Mouse (Mus musculus) megakaryocyte, adult 5-6 weeks (primary cell): ENCODE measurements around the gene Parvg. TPM values are rescaled to one million over a fixed set of nuclear protein-coding genes. Genes with fewer than 3 reads are reported as not detected.
"Not testable (repeated sequence)": the region's sequence is repeated elsewhere in the genome, so short reads cannot be mapped to it uniquely, and the experiment has no call there.

Source experiments
- ATAC-seq: 2 replicates; pipeline ENCODE4 v1.8.0; 2016; ENCODE audit warnings: mild to moderate bottlenecking, inconsistent platforms; ENCODE audit not compliant: poor library complexity, severe bottlenecking
- total RNA-seq, 2 experiments: library from RNA; stranded (forward) in 1 of 2; stranded (reverse) in 1 of 2; fragments of 153-499, 151-499 nt in 1 of 2; fragments of 221-1000, 200-1000 nt in 1 of 2; gene quantifications; 2 replicates each; pipeline versions ENCODE4 v1.2.3 to v1.2.4; 2015 to 2017

Gene Parvg
- total RNA-seq (2015), result 54.9 and 59.6 TPM in 2 replicates
- total RNA-seq (2017), result 147 and 225 TPM in 2 replicates

DNA sequence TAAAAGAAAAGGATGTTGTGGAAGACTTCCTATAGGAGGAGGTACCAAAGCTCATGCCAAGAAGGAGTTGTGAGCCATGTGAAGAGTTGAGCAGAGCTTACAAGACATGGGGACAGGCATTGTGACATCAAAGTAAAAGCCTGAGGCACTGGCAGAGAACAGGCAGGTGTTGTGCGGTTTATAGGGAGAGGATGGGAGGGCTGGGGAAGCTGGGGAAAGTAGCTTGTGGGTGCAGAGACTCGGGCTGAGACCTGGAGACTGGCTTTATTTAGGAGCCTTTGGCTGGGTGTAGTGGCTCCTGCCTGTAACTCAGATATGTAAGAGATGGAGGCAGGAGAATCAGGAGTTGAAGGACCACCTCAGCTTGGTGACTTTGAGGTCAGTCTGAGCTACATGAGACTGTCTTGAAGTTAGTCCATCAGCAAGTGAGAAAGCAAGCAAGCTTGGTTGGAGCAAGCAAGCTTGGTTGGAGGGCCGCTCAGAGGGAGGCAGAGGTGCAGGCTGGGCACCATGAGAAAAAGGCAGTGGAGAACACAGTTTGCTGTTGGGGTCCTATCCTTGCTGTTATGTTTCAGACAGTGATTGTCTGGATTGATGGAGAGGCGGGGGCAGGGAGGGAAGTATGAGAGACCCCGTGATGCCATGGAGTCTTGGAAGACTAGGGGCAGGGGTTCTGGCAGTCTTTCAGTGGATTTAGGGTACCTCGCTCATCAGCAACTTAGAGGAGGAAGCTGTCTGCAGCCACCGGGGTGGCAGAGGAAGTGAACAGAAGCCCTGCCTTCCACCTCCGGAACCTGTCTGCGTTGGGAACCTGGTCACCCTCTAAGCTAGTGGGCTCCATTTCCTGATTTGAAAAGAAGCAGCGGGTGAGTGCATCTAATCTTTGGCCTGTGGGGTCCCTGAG is at the start of gene Parvg:
Gene Parvg (plus strand): TSS at position 61 of the 904 bp plus-strand sequence.
- ATAC-seq, result peak; percentile 68

DNA sequence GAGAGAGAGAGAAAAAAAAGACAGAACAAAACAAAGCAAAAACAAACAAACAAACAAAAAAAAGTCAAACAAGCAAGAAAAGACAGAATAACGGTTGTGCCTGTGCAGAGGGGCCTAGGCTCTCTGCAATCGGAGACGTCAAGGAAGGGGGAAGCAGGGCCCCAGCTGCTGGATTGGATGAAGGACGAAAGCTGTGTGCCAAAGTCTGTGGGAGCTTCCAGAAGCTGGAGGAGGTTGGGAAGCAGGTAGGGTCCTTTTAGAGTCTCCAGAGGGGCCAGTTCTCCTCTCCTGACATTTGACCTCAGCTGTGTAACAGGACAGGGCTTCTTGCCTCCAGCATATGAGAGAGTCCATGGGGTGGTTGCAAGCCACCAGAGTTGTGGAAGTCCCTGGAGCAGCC is 47.8 kb upstream of the Parvg start:
- ATAC-seq, result no peak

DNA sequence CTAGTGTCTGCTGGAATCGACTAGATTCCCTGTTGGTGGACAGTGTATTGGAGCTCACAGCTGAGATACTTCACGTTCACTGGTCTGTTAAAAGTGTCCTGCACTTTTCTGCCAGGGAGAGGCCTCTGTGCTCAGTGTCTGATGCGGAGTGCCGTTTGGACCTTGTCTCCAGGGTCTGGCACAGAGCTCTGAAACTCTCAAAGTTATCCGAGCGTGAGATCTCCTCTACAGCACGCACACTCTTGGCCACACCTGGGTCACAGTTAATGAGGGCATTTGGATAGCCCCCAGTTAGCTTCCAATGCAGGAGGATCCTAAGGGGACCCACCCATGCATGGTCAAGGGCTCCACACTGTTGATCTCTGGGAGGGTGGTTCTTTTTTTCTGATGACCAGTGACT is 45.7 kb upstream of the Parvg start:
- no peak for ATAC-seq

DNA sequence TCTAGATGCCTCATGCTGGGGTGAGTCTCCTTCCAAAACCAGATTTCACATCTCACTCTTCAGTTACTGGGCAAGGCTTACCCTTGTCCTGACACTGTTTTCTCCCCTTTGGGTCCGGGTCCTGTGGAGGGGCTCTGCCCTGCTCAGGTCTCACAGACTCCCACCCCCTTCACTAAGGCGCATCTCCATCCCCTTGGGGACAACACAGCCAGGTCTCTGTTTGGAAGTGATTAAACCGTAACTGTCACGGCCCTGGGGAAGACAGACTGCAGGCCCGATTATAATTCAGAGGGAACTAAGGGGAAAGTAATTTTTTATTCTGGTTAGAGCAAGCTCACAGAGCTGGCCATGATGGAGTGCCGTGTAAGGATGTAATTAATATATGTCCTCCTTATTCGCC is 45.2 kb upstream of the Parvg start:
- ATAC-seq, result no peak

DNA sequence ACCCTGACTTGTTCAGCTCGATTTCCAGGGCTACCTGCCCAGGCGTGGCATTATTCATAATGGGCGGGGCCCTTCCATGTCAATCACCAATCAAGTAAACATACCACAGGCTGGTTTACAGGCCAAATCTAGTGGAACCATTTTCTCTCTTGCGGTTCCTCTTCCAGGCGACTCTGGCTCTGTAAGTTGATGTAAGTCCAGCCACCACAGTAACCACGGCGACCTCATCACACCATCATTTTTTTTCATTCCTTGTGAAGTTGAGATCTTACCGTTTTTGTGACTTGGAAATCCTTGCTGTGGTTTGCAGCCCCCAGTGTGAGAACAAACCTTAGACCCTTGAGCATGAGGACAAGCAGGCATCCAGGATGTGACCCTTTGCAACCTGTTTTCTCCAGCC is 43.5 kb upstream of the Parvg start:
- ATAC-seq, result no peak

DNA sequence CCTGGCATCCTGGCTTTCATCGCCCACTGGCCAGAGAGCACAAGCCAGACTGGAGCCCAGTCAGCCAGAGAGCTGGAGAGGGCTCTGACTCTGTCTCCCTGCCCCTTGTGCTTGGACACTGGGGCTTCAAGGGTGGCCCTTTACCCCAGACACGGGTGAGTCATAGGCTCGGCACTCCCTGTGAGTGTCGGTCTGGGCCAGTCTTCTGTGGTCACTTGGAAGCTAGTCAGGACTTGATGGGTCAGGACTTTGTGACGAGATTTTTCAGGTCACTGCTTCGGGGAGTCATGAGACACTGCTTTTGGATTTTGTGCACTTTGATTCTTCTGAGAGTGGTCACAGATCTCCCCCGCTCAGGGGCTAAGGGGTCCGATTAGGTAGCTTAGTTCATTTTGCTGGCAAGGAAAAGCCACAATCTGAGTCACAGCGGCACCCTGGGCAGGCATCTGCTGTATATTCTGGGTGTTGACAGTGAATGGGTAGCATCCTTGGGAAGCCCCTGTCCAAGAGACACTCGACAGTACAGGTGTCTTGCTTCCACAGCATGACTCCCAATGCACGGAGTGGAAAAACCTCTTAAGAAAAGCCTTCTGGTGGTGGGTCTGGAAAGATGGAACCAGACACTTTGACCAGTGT is 43.0 kb upstream of the Parvg start:
- no peak for ATAC-seq

DNA sequence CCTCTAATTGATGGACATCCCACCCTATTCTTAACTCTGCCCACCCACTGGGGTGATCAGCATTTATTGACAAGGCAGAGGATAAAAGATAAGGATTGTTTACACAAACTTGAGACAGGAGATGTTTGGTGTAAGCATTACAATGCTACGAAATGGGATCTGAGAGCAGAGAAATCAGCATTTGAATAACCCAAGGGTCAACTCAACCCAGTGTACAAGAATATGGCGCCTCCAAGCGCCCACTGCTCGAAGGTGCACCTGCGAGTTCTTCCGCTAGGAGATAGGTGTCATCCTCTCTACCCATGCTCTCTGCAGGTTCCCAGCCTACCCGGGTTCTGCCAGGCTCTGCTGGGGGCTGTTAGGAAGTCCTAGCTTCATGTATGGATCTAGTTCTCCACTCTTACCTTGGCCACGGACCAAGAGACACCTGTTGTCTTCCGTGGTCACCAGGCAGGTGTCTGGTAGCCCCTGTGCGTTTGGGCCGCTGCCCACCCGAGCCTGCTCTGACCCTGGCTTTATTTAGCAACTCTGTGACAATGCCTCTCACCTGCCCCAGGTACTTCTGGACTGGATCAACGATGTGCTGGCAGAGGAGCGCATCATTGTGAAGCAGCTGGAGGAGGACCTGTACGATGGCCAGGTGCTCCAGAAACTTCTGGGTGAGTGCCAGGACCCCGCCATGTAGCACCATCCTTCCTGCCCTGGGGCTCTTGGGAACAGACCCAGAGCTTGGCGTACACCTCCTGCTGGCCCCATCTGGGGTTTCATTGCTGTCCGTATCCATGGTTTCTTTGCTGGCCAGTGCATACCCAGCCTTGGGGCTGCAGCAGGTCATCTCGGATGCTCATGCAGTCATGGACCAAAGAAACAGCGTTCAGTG is 41.4 kb upstream of the Parvg start:
- ATAC-seq, result no peak

DNA sequence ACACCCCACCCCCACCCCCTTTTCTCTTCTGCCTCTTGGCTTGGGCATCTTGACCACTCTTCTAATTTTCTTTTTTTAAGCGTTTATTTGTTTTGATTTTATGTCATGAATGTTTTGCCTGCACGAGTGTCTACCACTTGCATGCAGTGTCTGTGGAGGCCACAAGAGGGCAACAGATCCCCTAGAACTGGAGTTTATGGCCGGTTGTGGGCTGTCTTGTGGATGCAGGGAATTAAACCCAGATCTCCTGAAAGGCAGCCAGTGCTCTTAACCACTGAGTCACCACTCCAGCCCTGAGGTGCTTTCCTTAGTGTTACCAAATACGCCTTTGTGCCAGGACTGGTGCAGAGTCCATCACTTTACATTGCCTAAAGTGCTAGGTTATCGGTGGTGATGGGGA is 39.8 kb upstream of the Parvg start:
- peak; percentile 80 for ATAC-seq

DNA sequence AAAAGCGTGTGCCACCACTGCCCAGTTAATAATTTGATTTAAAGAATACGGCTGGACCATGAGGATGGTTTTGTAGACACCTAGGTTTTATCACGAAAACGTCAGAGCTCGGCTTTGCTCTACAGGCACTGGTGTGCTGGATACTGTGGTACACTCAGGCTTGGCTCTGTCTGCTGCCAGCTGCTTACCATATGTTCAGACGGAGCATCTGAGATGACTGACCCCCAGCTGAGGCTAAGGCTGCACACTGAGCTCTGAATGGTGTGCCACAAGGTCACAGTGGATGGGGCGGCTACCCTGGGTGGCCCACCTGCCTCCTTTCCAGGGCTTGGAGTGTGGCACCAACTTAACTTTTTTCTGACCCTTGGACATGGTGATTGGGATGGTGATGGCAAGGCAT is 38.4 kb upstream of the Parvg start:
- no peak for ATAC-seq

DNA sequence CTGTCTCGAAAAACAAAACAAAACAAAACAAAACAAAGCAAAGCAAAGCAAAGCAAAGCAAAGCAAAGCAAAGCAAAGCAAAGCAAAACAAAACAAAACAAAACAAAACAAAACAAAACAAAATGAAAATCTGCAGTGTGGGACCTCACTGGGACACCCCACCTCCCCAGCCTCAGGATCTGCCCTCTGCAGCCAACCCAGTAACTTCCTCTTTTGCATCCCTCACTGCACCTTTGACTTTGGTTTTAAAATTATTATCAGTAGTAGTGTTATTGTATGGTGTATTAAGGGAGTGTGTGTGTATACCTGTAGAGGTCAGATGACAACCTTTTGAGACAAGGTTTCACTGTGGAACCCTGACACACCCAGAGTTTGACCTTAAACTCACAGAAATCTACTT is 34.9 kb upstream of the Parvg start:
- not testable (repeated sequence) for ATAC-seq

DNA sequence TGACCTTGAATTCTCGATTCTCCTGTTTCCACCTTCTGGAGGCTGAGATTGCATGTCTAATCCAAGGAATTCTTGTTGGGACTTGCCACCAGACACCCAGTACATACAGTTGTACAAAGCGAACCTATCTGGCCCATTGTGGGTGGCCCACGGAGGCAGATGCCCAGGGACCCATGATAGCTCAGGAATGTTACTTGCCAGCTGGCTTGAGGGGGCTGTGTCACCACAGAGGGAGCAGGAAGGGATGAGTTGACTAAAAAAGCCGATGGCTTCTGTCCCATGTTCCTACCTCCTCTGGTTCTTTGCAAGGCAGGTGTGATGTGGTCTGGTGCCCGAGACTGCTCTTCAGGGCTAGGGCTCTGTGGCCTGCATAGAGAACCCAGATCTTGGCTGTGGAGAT is 32.7 kb upstream of the Parvg start:
- ATAC-seq, result no peak

DNA sequence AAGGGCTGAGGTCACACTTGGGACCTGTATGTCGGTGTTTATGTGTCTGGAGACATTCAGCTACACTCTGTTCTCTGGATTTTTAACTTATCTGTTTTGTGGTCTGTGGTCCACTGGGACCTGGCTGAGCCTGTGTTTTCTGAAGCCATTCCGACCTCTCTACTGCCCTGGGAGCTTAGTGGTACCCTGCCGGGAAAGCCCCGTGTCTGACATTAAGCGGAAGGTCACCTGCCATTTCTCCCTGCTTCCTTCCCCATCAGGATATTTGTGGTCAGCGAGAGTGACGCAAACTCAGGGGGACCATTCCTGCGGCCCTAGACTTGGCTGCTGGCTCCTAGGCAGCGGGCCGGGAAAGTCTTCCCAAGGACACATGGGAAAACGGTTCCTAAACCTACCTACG is 30.2 kb upstream of the Parvg start:
- peak; percentile 73 for ATAC-seq

DNA sequence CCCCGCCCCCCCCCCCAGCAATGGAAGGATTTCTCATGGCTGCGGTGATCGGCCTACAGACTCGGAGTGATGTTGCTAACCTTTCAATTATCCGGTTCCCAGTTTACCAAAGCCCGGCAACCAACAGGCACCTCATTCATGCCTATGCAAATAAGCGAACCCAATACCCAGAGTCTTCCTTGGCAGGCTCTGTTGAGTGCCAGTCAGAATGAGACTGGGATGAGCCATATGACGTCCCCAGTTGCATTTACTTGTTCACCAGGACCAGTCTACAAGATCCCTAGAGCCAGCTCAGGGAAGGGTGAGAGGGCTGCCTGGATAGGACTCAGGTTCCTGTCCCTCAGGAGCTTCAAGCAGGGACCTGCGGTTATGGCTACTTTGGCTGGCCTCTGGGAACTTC is 29.4 kb upstream of the Parvg start:
- ATAC-seq, result no peak

DNA sequence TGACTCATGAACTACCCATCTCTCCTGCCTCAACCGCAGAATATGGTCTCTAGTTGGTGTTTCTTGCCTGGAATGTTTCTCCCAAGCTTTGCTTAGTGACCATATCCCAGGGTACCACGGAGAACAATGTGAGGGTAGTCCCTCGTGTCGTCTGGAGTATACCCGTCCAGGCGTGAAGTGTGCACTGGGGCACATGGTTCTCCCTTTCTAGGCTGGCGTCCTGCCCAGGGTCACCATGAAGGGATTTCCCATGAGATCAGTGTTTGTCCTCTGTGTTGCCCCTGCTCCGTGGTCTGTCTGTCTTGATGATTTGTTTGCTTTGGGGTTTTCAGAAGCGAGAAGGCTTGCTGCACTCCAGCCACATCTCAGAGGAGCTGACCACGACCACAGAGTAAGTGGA is 28.6 kb upstream of the Parvg start:
- no peak for ATAC-seq

DNA sequence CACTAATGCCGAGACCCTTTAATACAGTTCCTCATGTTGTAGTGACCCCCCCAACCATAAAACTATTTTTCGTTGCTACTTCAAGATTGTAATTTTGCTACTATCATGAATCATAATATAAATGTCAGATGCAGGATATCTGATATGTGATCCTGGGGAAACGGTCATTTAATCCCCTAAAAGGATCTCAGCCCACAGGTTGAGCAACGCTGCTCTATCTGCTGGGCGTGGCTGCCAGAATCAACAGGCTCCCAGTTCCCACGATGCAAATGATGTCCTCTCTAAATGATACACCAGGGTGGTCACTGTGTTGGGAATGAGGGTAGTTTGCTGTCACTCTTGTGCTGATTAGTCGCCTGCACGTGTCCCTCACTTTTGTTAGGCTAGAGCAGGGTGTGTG is 26.4 kb upstream of the Parvg start:
- no peak for ATAC-seq

DNA sequence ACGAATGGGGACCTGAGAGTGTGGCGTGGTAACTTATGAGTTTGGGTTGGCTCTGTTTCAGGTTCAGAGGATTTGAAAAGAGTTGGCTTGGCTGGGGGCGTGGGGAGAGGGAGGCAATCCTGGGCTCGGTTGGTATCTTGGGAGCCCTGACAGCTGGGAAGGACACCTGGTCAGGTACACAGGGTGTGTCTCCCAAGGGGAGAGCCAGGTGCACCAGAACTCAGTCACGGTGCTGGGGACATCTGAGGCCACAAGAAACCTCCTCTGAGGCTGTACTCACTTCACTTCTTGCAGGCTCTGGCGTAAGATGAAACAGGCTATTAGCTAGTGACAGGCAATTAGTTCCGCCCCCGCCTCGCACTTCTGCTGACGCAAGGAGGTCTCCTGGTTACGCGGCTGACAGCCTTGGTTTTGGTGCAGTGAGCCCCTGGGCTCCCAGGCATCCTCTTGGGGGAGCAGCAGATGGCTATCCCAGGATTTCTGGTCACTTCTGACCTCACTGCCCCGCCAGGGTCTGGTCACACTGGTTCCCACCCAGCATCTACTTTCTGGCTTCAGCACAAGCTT is 24.9 kb upstream of the Parvg start:
- peak; percentile 93 for ATAC-seq

DNA sequence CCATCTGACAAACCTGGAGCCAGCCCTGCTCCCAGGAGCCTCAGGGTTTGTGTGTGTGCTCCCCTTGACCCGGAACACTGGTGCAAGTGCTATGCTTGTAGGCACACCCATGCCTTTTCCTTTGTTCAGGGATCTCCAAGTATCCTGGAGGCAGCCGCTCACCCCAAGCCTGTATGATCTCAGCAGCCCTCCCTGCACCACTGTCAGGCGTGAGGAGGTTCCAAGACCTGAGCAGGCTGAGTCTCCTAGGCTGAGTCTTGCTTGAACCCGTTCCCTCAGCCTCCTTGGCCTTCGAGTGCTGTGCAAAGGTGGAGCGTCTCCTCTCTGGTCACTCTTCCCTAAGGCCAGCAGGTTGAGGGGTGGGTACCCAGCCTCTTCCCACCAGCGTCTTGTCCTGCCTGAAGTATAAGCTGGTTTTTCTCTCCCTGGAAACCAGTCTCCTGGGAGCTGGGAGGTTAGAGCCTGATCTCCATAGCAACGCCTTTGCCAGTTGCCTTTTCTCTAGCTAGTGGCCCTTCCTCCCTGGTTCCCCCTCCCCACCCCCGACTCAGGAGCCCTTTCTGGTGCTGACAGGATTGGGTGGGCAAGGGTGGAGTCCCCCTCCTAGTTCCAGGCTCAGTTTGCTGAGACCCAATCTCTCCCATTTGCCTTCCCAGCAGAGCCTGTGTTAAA is 24.0 kb upstream of the Parvg start:
- ATAC-seq, result no peak

DNA sequence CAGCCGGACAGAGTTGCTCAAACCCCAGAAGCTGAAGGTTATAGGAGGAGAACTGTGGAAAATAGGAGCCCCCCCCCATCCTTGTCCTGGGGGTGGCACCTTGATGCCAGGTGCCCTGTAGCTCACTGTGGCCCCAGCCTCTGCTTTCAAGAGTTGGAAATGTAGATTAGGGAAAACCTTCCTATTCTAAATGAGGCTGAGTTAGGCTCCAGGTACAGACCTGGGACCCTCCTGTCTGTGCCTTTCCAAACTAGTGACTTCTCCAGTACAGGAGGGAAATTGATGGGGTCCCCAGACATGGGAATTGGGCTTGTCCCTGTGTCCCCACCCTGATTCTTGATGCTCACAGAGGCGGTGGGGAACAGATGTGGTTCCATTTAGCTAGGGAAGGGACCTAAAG is 23.2 kb upstream of the Parvg start:
- ATAC-seq, result no peak

DNA sequence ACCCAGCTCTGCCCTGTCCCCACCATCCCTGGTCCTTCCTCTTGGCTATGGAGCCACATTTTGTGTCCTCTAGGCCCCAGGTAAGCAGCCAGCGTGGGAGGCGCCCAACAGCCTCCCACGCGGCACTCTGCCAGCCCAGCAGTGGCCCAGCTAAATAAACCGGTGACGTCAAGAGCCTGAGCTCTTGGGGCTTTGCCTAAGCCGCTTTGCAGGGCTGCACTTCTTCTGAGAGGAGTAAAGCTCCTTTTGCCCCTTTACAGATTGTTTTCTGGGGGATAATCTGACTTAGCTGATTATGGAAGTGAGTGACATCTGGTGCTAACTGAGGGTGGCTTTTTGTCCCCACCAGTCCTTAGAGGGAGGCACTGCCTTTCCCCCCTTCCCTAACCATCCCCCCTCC is 22.8 kb upstream of the Parvg start:
- no peak for ATAC-seq

DNA sequence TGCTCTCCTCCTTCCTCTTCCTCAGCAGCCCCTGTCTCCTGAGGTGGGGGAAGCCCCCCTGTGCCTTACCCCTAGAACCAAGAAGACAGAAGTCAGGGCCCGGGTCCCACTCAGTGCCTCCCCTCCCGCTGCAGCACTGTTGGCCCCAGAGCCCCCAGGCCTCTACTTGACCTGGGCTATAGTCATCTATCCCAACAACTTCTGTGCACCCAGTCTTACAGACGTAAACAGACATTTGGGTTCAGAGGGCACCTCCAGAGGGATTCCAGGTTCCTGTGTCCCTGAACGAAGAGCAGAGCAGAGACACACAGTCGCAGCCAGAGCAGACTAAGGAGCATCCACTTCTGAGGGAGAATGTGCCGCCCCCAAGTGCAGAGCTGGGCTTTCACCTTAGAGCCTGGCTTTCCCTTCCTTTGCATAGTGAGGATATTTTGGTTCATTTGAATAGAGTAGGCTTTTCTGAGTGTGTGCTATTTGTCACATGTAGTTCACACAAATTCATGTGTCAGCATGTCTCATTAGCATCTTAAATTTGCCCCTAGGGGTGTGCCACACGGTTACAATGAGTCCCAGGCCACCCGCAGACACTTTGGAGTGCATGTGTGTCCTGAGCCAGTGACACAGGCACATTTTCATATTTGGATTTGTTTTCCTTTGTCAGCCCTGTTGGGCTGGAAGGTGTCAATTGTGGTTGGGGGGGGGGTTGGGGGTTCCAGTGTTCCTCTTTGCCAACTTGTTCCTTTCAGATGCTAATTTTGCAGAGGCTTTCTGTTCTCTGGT is 22.0 kb upstream of the Parvg start:
- no peak for ATAC-seq
